Mouse (Mus musculus): Measurements from ENCODE around the gene Casr. TPM values are rescaled to one million over a fixed set of nuclear protein-coding genes. Genes with fewer than 3 reads are reported as not detected.

Gene Casr
- total RNA-seq, 1 experiment, result 0.13 TPM

- Histone ChIP-seq H3K4me3 (ENCODE audit: insufficient read depth in 1 of 2, low read depth in 1 of 2, low read length in 2 of 2, poor library complexity in 1 of 2, severe bottlenecking in 1 of 2) (no peak overlapping the region), H3K36me3 (ENCODE audit: control insufficient read depth, insufficient read depth, low read length, poor library complexity, severe bottlenecking) (no peaks in the 10 kb centered on the region), H3K9ac (ENCODE audit: insufficient read depth, low read depth, low read length, poor library complexity, severe bottlenecking) (no peak overlapping the region), H3K4me1 (ENCODE audit: control insufficient read depth in 2 of 2, insufficient read depth in 2 of 2, low read length in 2 of 2, poor library complexity in 1 of 2) (no peaks in the 10 kb centered on the region; a peak in 1 of 4 replicates), H3K27ac (ENCODE audit: insufficient read depth, low read depth, low read length, poor library complexity, severe bottlenecking) (no peak overlapping the region), H3K9me3 (ENCODE audit: control insufficient read depth, insufficient read depth, low read depth, low read length) (no peaks in the 10 kb centered on the region)
- DNase-seq (ENCODE audit: low read depth, low spot score), result no peak
- TF ChIP-seq ZC3H11A (IDR thresholded peaks at IDR 0.05; ENCODE audit: borderline replicate concordance, low read depth, low read length) (no peak), ZNF384 (IDR thresholded peaks at IDR 0.05; ENCODE audit: low read depth, low read length) (no peak), HCFC1 (IDR thresholded peaks at IDR 0.05; ENCODE audit: borderline replicate concordance, insufficient read depth, low read length) (no peak), CHD2 (IDR thresholded peaks at IDR 0.05; ENCODE audit: low read depth, low read length) (no peak), MAFK (IDR thresholded peaks at IDR 0.05; ENCODE audit: insufficient read depth, low read depth, low read length) (no peak)
- in situ Hi-C loops (cut with MboI; ENCODE audit: low sequenced_read_pairs in 2 of 2, unreplicated experiment in 2 of 2), result loop anchor here in 1 of 2 experiments (25.0 kb wide), 1 partner anchor 295 kb away; the partner anchor contains the start of gene Slc15a2
Measured at GRCm38 (mm10) chr16:36492420-36492819, 69.5 kb downstream of the Casr start.

GRCm38 (mm10) chr16:36476866-36477265 lies 85.1 kb downstream of the Casr start:
- Histone ChIP-seq H3K36me3 (ENCODE audit: control insufficient read depth, insufficient read depth, low read length, poor library complexity, severe bottlenecking) (no peaks in the 10 kb centered on the region), H3K4me3 (ENCODE audit: insufficient read depth in 1 of 2, low read depth in 1 of 2, low read length in 2 of 2, poor library complexity in 1 of 2, severe bottlenecking in 1 of 2) (no peak overlapping the region), H3K4me1 (ENCODE audit: control insufficient read depth in 2 of 2, insufficient read depth in 2 of 2, low read length in 2 of 2, poor library complexity in 1 of 2) (peaks cover 0 to 10% of the 10 kb centered on the region in 2 experiments; a peak in 2 of 4 replicates), H3K9me3 (ENCODE audit: control insufficient read depth, insufficient read depth, low read depth, low read length) (no peaks in the 10 kb centered on the region), H3K27ac (ENCODE audit: insufficient read depth, low read depth, low read length, poor library complexity, severe bottlenecking) (no peak overlapping the region), H3K9ac (ENCODE audit: insufficient read depth, low read depth, low read length, poor library complexity, severe bottlenecking) (no peak overlapping the region)
- in situ Hi-C loops (cut with MboI; ENCODE audit: low sequenced_read_pairs in 2 of 2, unreplicated experiment in 2 of 2), result loop anchor here (10.0 to 25.0 kb wide), 3 partner anchors 238 to 338 kb away; partner anchors contain the start of gene Slc15a2 (in 1 of the 2)
- DNase-seq (ENCODE audit: low read depth, low spot score), result no peak
- TF ChIP-seq MAFK (IDR thresholded peaks at IDR 0.05; ENCODE audit: insufficient read depth, low read depth, low read length) (no peak), CHD2 (IDR thresholded peaks at IDR 0.05; ENCODE audit: low read depth, low read length) (no peak), ZNF384 (IDR thresholded peaks at IDR 0.05; ENCODE audit: low read depth, low read length) (no peak), HCFC1 (IDR thresholded peaks at IDR 0.05; ENCODE audit: borderline replicate concordance, insufficient read depth, low read length) (no peak), ZC3H11A (IDR thresholded peaks at IDR 0.05; ENCODE audit: borderline replicate concordance, low read depth, low read length) (no peak)

- no peak overlapping the region for H3K4me3 ChIP-seq (ENCODE audit: insufficient read depth in 1 of 2, low read depth in 1 of 2, low read length in 2 of 2, poor library complexity in 1 of 2, severe bottlenecking in 1 of 2)
- in situ Hi-C loops (cut with MboI; ENCODE audit: low sequenced_read_pairs in 2 of 2, unreplicated experiment in 2 of 2), result loop anchor here (10.0 to 25.0 kb wide), 3 partner anchors 239 to 339 kb away; partner anchors contain the start of gene Slc15a2 (in 1 of the 2)
- no peaks in the 10 kb centered on the region for H3K9me3 ChIP-seq (ENCODE audit: control insufficient read depth, insufficient read depth, low read depth, low read length)
- DNase-seq (ENCODE audit: low read depth, low spot score), result no peak
- H3K4me1 ChIP-seq (ENCODE audit: control insufficient read depth in 2 of 2, insufficient read depth in 2 of 2, low read length in 2 of 2, poor library complexity in 1 of 2), result peaks cover 0 to 10% of the 10 kb centered on the region in 2 experiments; a peak in 2 of 4 replicates
- no peak for TF ChIP-seq ZNF384 (IDR thresholded peaks at IDR 0.05; ENCODE audit: low read depth, low read length)
- peak; percentile 58; the same call in 1 of the 2 replicates for TF ChIP-seq CHD2 (IDR thresholded peaks at IDR 0.05; ENCODE audit: low read depth, low read length)
- no peak overlapping the region for H3K9ac ChIP-seq (ENCODE audit: insufficient read depth, low read depth, low read length, poor library complexity, severe bottlenecking)
- H3K27ac ChIP-seq (ENCODE audit: insufficient read depth, low read depth, low read length, poor library complexity, severe bottlenecking), result no peak overlapping the region
- no peaks in the 10 kb centered on the region for H3K36me3 ChIP-seq (ENCODE audit: control insufficient read depth, insufficient read depth, low read length, poor library complexity, severe bottlenecking)
Measured at GRCm38 (mm10) chr16:36475530-36475929, 86.4 kb downstream of the Casr start.

- Histone ChIP-seq H3K9me3 (ENCODE audit: control insufficient read depth, insufficient read depth, low read depth, low read length) (no peaks in the 10 kb centered on the region), H3K4me1 (ENCODE audit: control insufficient read depth in 2 of 2, insufficient read depth in 2 of 2, low read length in 2 of 2, poor library complexity in 1 of 2) (peaks cover 0 to 10% of the 10 kb centered on the region in 2 experiments; a peak in 2 of 4 replicates), H3K4me3 (ENCODE audit: insufficient read depth in 1 of 2, low read depth in 1 of 2, low read length in 2 of 2, poor library complexity in 1 of 2, severe bottlenecking in 1 of 2) (no peak overlapping the region), H3K9ac (ENCODE audit: insufficient read depth, low read depth, low read length, poor library complexity, severe bottlenecking) (no peak overlapping the region), H3K27ac (ENCODE audit: insufficient read depth, low read depth, low read length, poor library complexity, severe bottlenecking) (no peak overlapping the region), H3K36me3 (ENCODE audit: control insufficient read depth, insufficient read depth, low read length, poor library complexity, severe bottlenecking) (no peaks in the 10 kb centered on the region)
- DNase-seq (ENCODE audit: low read depth, low spot score), result no peak
- TF ChIP-seq ZNF384 (IDR thresholded peaks at IDR 0.05; ENCODE audit: low read depth, low read length), result no peak
- TF ChIP-seq MAFK (IDR thresholded peaks at IDR 0.05; ENCODE audit: insufficient read depth, low read depth, low read length), result no peak
- in situ Hi-C loops (cut with MboI; ENCODE audit: low sequenced_read_pairs in 2 of 2, unreplicated experiment in 2 of 2), result loop anchor here (5.0 to 25.0 kb wide), 4 partner anchors 240 to 340 kb away; partner anchors contain the start of gene Slc15a2 (in 1 of the 2)
Measured at GRCm38 (mm10) chr16:36474849-36475248, 87.1 kb downstream of the Casr start.

All from ES-E14 (cell line).